16 mouse cellular contexts compared by ENCODE assay signal in the genomic region with DNA sequence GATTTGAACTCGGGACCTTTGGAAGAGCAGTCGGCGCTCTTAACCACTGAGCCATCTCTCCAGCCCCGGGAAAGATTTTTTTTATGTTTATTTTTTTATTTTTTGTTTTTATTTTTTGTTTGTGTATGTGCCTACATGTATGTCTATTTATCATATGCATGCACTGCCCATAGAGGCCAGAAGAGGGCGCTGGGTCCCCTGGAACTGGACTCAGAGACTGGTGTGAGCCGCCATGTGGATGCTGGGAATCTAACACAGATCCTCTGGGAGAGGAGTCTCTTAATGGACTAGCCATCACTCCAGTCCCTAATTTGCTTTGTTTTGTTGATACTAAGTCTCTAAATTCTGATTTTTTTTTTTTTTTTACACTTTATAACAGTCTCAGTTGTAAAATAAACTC. TPM values are rescaled to one million over a fixed set of nuclear protein-coding genes. Genes with fewer than 3 reads are reported as not detected.
DNase-seq lines count a peak whose midpoint lies in the region; ATAC-seq and TF ChIP-seq lines count a peak whose summit lies in the region.
"Had no signal": no experiment of that assay in that cellular context is flagged by ENCODE, and none has a peak within 500 bp of the region (broad histone marks: within the 10 kb centered on the region; RNA-seq: fewer than 3 reads in every experiment).

No protein-coding gene starts in this region.

- ATAC-seq in heart, embryonic 16.5 days (replicated peaks; ENCODE audit: extremely low read depth, insufficient read depth, low FRiP score), result no peak
- ATAC-seq in lung, postnatal 0 days, result no peak
- ATAC-seq in stomach, embryonic 15.5 days (ENCODE audit: insufficient read depth, low FRiP score, low read depth), result no peak
- ATAC-seq: forebrain, embryonic 13.5 days; hindbrain, postnatal 0 days had no signal

- DNase-seq in heart, postnatal 36 days, result no peak
- no peak for DNase-seq in lung, postnatal 0 days (ENCODE audit: low spot score)
- DNase-seq in lung, postnatal 4 days, result no peak
- no peak for DNase-seq in brain, embryonic 14.5 days (ENCODE audit: low read depth)
- no peak for DNase-seq in cerebellum, adult 8-10 months
- DNase-seq in cerebellum, adult 18-20 months, result no peak
- DNase-seq: adrenal gland, postnatal 10 days; cerebellum, adult 2 months; gastrocnemius, postnatal 10 days; right cerebral cortex, adult 18-20 months had no signal

- H3K27me3 ChIP-seq in heart, embryonic 16.5 days (ENCODE audit: control insufficient read depth, insufficient read depth, low read length), result no peaks in the 10 kb centered on the region
- H3K27me3 ChIP-seq in lung, postnatal 0 days (replicated peaks; ENCODE audit: insufficient read depth, low read length), result no peaks in the 10 kb centered on the region
- no peaks in the 10 kb centered on the region for H3K27me3 ChIP-seq in stomach, embryonic 15.5 days (replicated peaks)
- H3K27me3 ChIP-seq: forebrain, embryonic 13.5 days; neural tube, embryonic 13.5 days had no signal

- no peak for TF ChIP-seq EP300 in lung, postnatal 0 days (IDR thresholded peaks at IDR 0.05)

- no peak for TF ChIP-seq POLR2A in brain, embryonic 14.5 days (IDR thresholded peaks at IDR 0.05; ENCODE audit: borderline replicate concordance, extremely low read depth, insufficient read depth, insufficient read length, poor library complexity, severe bottlenecking)

- H3K4me1 ChIP-seq in heart, embryonic 16.5 days (ENCODE audit: control insufficient read depth, insufficient read depth, low read length), result peaks cover 58% of the 10 kb centered on the region
- H3K4me1 ChIP-seq in lung, postnatal 0 days (ENCODE audit: insufficient read depth, low read depth, low read length), result peaks cover 25% of the 10 kb centered on the region
- H3K4me1 ChIP-seq in stomach, embryonic 15.5 days, result peaks cover 39% of the 10 kb centered on the region
- H3K4me1 ChIP-seq: forebrain, embryonic 13.5 days; neural tube, embryonic 13.5 days had no signal

- H3K36me3 ChIP-seq in heart, embryonic 16.5 days (ENCODE audit: control insufficient read depth, insufficient read depth), result peaks cover 10% of the 10 kb centered on the region
- peaks cover 8% of the 10 kb centered on the region for H3K36me3 ChIP-seq in lung, postnatal 0 days (ENCODE audit: insufficient read depth, low read length)
- peaks cover 4% of the 10 kb centered on the region; the same call in 1 of the 2 replicates for H3K36me3 ChIP-seq in stomach, embryonic 15.5 days
- H3K36me3 ChIP-seq: neural tube, embryonic 13.5 days had no signal

- intact Hi-C loops in heart, postnatal 36 days (cut with DNase I), result no loop called here

- peak; percentile 41 for TF ChIP-seq CTCF in lung, postnatal 0 days (IDR thresholded peaks at IDR 0.05)
- TF ChIP-seq CTCF in brain, embryonic 14.5 days (IDR thresholded peaks at IDR 0.05; ENCODE audit: borderline replicate concordance, extremely low read depth, insufficient read depth, insufficient read length), result peak; percentile 20; the same call in 1 of the 2 replicates

- peak overlapping the region; percentile 94 for H3K27ac ChIP-seq in heart, embryonic 16.5 days (ENCODE audit: low read length)
- peak overlapping the region; percentile 84 for H3K27ac ChIP-seq in lung, postnatal 0 days (ENCODE audit: low read length)
- peak overlapping the region; percentile 82; the same call in 1 of the 2 replicates for H3K27ac ChIP-seq in stomach, embryonic 15.5 days
- H3K27ac ChIP-seq: forebrain, embryonic 13.5 days; hindbrain, postnatal 0 days had no signal

- 83% methylated on average over 6 of the region's 6 CpGs for WGBS in heart, embryonic 16.5 days
- WGBS in lung, postnatal 0 days, result 83% methylated on average over 6 of the region's 6 CpGs
- 83% methylated on average over 6 of the region's 6 CpGs for WGBS in stomach, embryonic 15.5 days

- no peak overlapping the region for H3K9ac ChIP-seq in heart, embryonic 16.5 days (ENCODE audit: low read length)
- no peak overlapping the region for H3K9ac ChIP-seq in lung, postnatal 0 days (replicated peaks; ENCODE audit: low read depth)
- no peak overlapping the region for H3K9ac ChIP-seq in stomach, embryonic 15.5 days
- H3K9ac ChIP-seq: forebrain, embryonic 13.5 days; neural tube, embryonic 13.5 days had no signal

- no peak overlapping the region for H3K4me2 ChIP-seq in heart, embryonic 16.5 days (ENCODE audit: low read depth, low read length)
- H3K4me2 ChIP-seq in lung, postnatal 0 days (replicated peaks; ENCODE audit: low read depth, low read length), result no peak overlapping the region
- H3K4me2 ChIP-seq in stomach, embryonic 15.5 days, result no peak overlapping the region
- H3K4me2 ChIP-seq: forebrain, embryonic 13.5 days; neural tube, embryonic 13.5 days had no signal

- no peak overlapping the region for H3K4me3 ChIP-seq in heart, embryonic 16.5 days (ENCODE audit: low read length)
- H3K4me3 ChIP-seq in lung, postnatal 0 days (ENCODE audit: low read depth, low read length), result no peak overlapping the region
- H3K4me3 ChIP-seq in stomach, embryonic 15.5 days (replicated peaks), result no peak overlapping the region
- H3K4me3 ChIP-seq: forebrain, embryonic 13.5 days; midbrain, embryonic 10.5 days; neural tube, embryonic 13.5 days had no signal

- no peaks in the 10 kb centered on the region; the same call in 1 of the 2 replicates for H3K9me3 ChIP-seq in heart, embryonic 16.5 days (replicated peaks; ENCODE audit: control insufficient read depth, low read length)
- H3K9me3 ChIP-seq in lung, postnatal 0 days (ENCODE audit: low read length), result no peaks in the 10 kb centered on the region
- no peaks in the 10 kb centered on the region for H3K9me3 ChIP-seq in stomach, embryonic 15.5 days
- H3K9me3 ChIP-seq: forebrain, embryonic 13.5 days; midbrain, embryonic 10.5 days; neural tube, embryonic 13.5 days had no signal

RNA-seq across cellular contexts. Expression of gene Myo15b, which starts 17.2 kb away (rescaled TPM):
- 0.17 and 1.7 TPM in 2 replicates for polyA plus RNA-seq in heart, embryonic 16.5 days (2015; fragmentation: Nextera tagmentation; extraction: Ambion mirVana)
- total RNA-seq in heart, postnatal 36 days (2021), result under 1 TPM in 1 of 2 experiments, not detected in 1; 0.14 TPM
- polyA plus RNA-seq in lung, postnatal 0 days (2015; fragmentation: Nextera tagmentation; extraction: Ambion mirVana), result 0.57 and 0.68 TPM in 2 replicates
- polyA plus RNA-seq in brain, embryonic 14.5 days (2012; rRNA removed), result 0.14 and 0.23 TPM in 2 replicates
- polyA plus RNA-seq in stomach, embryonic 15.5 days (2015; fragmentation: Nextera tagmentation; extraction: Ambion mirVana), result 17.8 and 24.7 TPM in 2 replicates
- total RNA-seq: gastrocnemius, postnatal 10 days had no signal

RNA-seq across cellular contexts. Expression of gene Llgl2, which starts 17.2 kb away (rescaled TPM):
- 17.7 and 18.2 TPM in 2 replicates for polyA plus RNA-seq in heart, embryonic 16.5 days (2015; fragmentation: Nextera tagmentation; extraction: Ambion mirVana)
- 10 to 100 TPM; 18.7 to 21.2 TPM for total RNA-seq in heart, postnatal 36 days (2021)
- polyA plus RNA-seq in lung, postnatal 0 days (2015; fragmentation: Nextera tagmentation; extraction: Ambion mirVana), result 66.0 and 70.1 TPM in 2 replicates
- 1.5 and 2.5 TPM in 2 replicates for polyA plus RNA-seq in brain, embryonic 14.5 days (2012; rRNA removed)
- 60.4 and 61.5 TPM in 2 replicates for polyA plus RNA-seq in stomach, embryonic 15.5 days (2015; fragmentation: Nextera tagmentation; extraction: Ambion mirVana)

RNA-seq across cellular contexts. Expression of gene Tsen54, which starts 26.5 kb away (rescaled TPM):
- 26.2 and 28.3 TPM in 2 replicates for polyA plus RNA-seq in heart, embryonic 16.5 days (2015; fragmentation: Nextera tagmentation; extraction: Ambion mirVana)
- 1 to 10 TPM; 8.7 to 9.7 TPM for total RNA-seq in heart, postnatal 36 days (2021)
- polyA plus RNA-seq in lung, postnatal 0 days (2015; fragmentation: Nextera tagmentation; extraction: Ambion mirVana), result 18.2 and 19.9 TPM in 2 replicates
- polyA plus RNA-seq in brain, embryonic 14.5 days (2012; rRNA removed), result 24.2 and 36.4 TPM in 2 replicates
- polyA plus RNA-seq in stomach, embryonic 15.5 days (2015; fragmentation: Nextera tagmentation; extraction: Ambion mirVana), result 28.2 and 30.6 TPM in 2 replicates

RNA-seq across cellular contexts. Expression of gene Caskin2, which starts 27.6 kb away (rescaled TPM):
- 18.9 and 22.1 TPM in 2 replicates for polyA plus RNA-seq in heart, embryonic 16.5 days (2015; fragmentation: Nextera tagmentation; extraction: Ambion mirVana)
- total RNA-seq in heart, postnatal 36 days (2021), result 10 to 100 TPM; 48.6 to 50.6 TPM
- polyA plus RNA-seq in lung, postnatal 0 days (2015; fragmentation: Nextera tagmentation; extraction: Ambion mirVana), result 17.5 and 17.9 TPM in 2 replicates
- polyA plus RNA-seq in brain, embryonic 14.5 days (2012; rRNA removed), result 24.7 and 24.8 TPM in 2 replicates
- polyA plus RNA-seq in stomach, embryonic 15.5 days (2015; fragmentation: Nextera tagmentation; extraction: Ambion mirVana), result 11.7 and 13.1 TPM in 2 replicates

RNA-seq across cellular contexts. Expression of gene Smim5, which starts 58.7 kb away (rescaled TPM):
- polyA plus RNA-seq in heart, embryonic 16.5 days (2015; fragmentation: Nextera tagmentation; extraction: Ambion mirVana), result 68.4 and 82.9 TPM in 2 replicates
- 10 to 100 TPM; 14.8 to 26.7 TPM for total RNA-seq in heart, postnatal 36 days (2021)
- 25.8 and 27.6 TPM in 2 replicates for polyA plus RNA-seq in lung, postnatal 0 days (2015; fragmentation: Nextera tagmentation; extraction: Ambion mirVana)
- polyA plus RNA-seq in brain, embryonic 14.5 days (2012; rRNA removed), result 0.64 and 1.2 TPM in 2 replicates
- 3.5 and 5.5 TPM in 2 replicates for polyA plus RNA-seq in stomach, embryonic 15.5 days (2015; fragmentation: Nextera tagmentation; extraction: Ambion mirVana)
